Mouse (Mus musculus): ENCODE measurements around the gene Cyp26a1. TPM values are rescaled to one million over a fixed set of nuclear protein-coding genes. Genes with fewer than 3 reads are reported as not detected.

Gene Cyp26a1
- polyA plus RNA-seq, 1 experiment = 1.8 TPM

- Histone ChIP-seq H3K4me1 (ENCODE audit: control insufficient read depth, insufficient read depth, low read length) (no peaks in the 10 kb centered on the region), H3K27ac (ENCODE audit: control insufficient read depth, insufficient read depth, low read depth, low read length) (no peak overlapping the region), H3K27me3 (ENCODE audit: control insufficient read depth, insufficient read depth, low read length) (no peaks in the 10 kb centered on the region), H3K36me3 (ENCODE audit: control insufficient read depth, insufficient read depth, low read length) (no peaks in the 10 kb centered on the region), H3K4me3 (ENCODE audit: control insufficient read depth, low read depth, low read length) (no peak overlapping the region)
- TF ChIP-seq POLR2A (IDR thresholded peaks at IDR 0.05; ENCODE audit: control insufficient read depth, low read depth, low read length) (no peak), CTCF (IDR thresholded peaks at IDR 0.05; ENCODE audit: control insufficient read depth, insufficient read depth, insufficient replicate concordance, low read depth, low read length) (no peak)
Measured at GRCm38 (mm10) chr19:37668657-37669056, 28.9 kb upstream of the Cyp26a1 start.

DNA sequence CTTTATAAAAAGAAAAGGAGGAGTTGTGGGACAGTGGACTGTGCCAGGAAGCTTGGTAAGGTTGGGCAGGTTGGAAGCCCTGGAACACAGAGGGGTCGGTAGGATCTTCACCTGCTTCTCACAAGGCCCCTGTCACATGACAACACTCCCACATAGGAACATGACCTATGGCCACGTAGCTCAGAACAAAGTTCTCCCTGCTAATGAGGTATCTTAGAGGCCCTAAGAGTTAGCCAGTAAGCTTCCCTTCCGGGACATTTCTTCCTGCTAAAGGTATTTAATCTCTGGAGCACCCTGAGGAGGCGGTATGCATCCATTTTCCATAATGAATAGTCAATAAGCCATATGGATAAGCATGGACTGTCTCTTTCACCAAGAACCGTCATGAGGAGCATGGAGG, 28.1 kb upstream of the Cyp26a1 start:
- Histone ChIP-seq H3K4me3 (ENCODE audit: control insufficient read depth, low read depth, low read length) (no peak overlapping the region), H3K4me1 (ENCODE audit: control insufficient read depth, insufficient read depth, low read length) (no peaks in the 10 kb centered on the region), H3K27ac (ENCODE audit: control insufficient read depth, insufficient read depth, low read depth, low read length) (no peak overlapping the region), H3K27me3 (ENCODE audit: control insufficient read depth, insufficient read depth, low read length) (no peaks in the 10 kb centered on the region), H3K36me3 (ENCODE audit: control insufficient read depth, insufficient read depth, low read length) (no peaks in the 10 kb centered on the region)
- TF ChIP-seq CTCF (IDR thresholded peaks at IDR 0.05; ENCODE audit: control insufficient read depth, insufficient read depth, insufficient replicate concordance, low read depth, low read length) (no peak), POLR2A (IDR thresholded peaks at IDR 0.05; ENCODE audit: control insufficient read depth, low read depth, low read length) (no peak)

DNA sequence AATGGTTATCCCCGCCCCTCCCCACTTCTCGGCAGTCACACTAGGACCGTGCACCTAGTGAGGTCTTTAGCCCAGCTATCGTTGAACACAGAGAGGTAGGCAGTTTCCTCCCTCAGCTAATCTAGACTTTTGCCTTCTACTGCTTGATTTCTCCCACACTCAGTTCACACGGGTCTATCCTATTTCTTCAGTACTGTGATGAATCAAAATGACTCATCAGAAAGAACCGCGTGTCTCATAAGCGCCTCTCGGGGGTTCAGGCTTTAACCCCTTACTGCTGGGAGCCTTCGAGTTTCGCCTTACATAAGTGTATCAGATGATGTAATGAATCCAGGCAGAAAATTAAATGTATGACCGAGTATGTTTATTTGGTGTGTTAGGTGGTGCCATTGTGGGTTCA, 24.2 kb upstream of the Cyp26a1 start:
- H3K4me3 ChIP-seq (ENCODE audit: control insufficient read depth, low read depth, low read length) = no peak overlapping the region
- no peaks in the 10 kb centered on the region for H3K4me1 ChIP-seq (ENCODE audit: control insufficient read depth, insufficient read depth, low read length)
- no peak overlapping the region for H3K27ac ChIP-seq (ENCODE audit: control insufficient read depth, insufficient read depth, low read depth, low read length)
- H3K27me3 ChIP-seq (ENCODE audit: control insufficient read depth, insufficient read depth, low read length) = no peaks in the 10 kb centered on the region
- no peaks in the 10 kb centered on the region for H3K36me3 ChIP-seq (ENCODE audit: control insufficient read depth, insufficient read depth, low read length)
- TF ChIP-seq POLR2A (IDR thresholded peaks at IDR 0.05; ENCODE audit: control insufficient read depth, low read depth, low read length) = no peak
- TF ChIP-seq CTCF (IDR thresholded peaks at IDR 0.05; ENCODE audit: control insufficient read depth, insufficient read depth, insufficient replicate concordance, low read depth, low read length) = no peak

DNA sequence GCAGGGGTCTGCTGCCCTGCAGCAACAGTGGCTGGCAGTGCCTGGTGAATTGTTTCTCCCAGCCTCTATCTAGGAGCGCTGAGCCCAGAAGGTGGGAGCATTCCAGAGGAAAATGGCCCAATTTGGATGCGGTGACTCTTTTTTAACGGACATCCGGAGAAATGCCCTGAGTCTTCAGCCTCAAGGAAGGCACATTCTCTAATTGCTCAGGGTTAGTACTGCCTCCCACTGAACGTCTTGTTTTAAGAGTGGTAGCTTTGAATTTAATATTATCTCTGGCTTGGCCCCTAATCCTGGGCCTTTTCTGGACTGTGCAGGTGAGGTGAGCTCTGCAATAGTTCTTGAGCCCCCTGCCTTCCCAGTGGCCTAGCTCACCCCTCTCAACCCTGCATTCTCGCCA, 12.3 kb upstream of the Cyp26a1 start, which contains the start of gene Cyp26c1:
Cyp26c1 (plus strand) TSS at position 301 of the 400 bp plus-strand sequence.
- H3K4me3 ChIP-seq (ENCODE audit: control insufficient read depth, low read depth, low read length) = no peak within 1 kb of the TSS
- H3K36me3 ChIP-seq (ENCODE audit: control insufficient read depth, insufficient read depth, low read length) = no peaks in the 10 kb centered on the region
- TF ChIP-seq POLR2A (IDR thresholded peaks at IDR 0.05; ENCODE audit: control insufficient read depth, low read depth, low read length) (no peak), CTCF (IDR thresholded peaks at IDR 0.05; ENCODE audit: control insufficient read depth, insufficient read depth, insufficient replicate concordance, low read depth, low read length) (no peak)
- H3K27me3 ChIP-seq (ENCODE audit: control insufficient read depth, insufficient read depth, low read length) = no peaks in the 10 kb centered on the region
- H3K27ac ChIP-seq (ENCODE audit: control insufficient read depth, insufficient read depth, low read depth, low read length) = no peak within 1 kb of the TSS
- H3K4me1 ChIP-seq (ENCODE audit: control insufficient read depth, insufficient read depth, low read length) = peaks cover 5% of the 10 kb centered on the region

DNA sequence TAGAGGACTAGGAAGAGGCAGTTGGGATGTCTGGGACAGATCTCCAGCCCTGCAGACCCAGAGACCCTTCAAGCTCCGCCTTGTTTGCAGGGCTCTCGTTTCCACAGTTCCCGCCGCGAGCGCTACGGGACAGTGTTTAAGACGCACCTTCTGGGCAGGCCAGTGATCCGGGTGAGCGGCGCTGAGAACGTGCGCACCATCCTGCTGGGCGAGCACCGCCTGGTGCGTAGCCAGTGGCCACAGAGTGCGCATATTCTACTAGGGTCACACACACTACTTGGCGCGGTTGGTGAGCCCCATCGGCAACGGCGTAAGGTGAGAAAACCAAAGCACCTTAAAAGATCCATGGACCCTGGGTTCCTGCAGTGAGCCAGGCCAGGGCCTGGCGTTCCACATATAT, 11.3 kb upstream of the Cyp26a1 start:
- TF ChIP-seq CTCF (IDR thresholded peaks at IDR 0.05; ENCODE audit: control insufficient read depth, insufficient read depth, insufficient replicate concordance, low read depth, low read length) (no peak), POLR2A (IDR thresholded peaks at IDR 0.05; ENCODE audit: control insufficient read depth, low read depth, low read length) (no peak)

GRCm38 (mm10) chr19:37686941-37687850, 10.4 kb upstream of the Cyp26a1 start:
- Histone ChIP-seq H3K27me3 (ENCODE audit: control insufficient read depth, insufficient read depth, low read length) (no peaks in the 10 kb centered on the region), H3K27ac (ENCODE audit: control insufficient read depth, insufficient read depth, low read depth, low read length) (no peak overlapping the region), H3K4me1 (ENCODE audit: control insufficient read depth, insufficient read depth, low read length) (peaks cover 5% of the 10 kb centered on the region), H3K36me3 (ENCODE audit: control insufficient read depth, insufficient read depth, low read length) (no peaks in the 10 kb centered on the region), H3K4me3 (ENCODE audit: control insufficient read depth, low read depth, low read length) (peak overlapping the region; percentile 51)
- TF ChIP-seq POLR2A (IDR thresholded peaks at IDR 0.05; ENCODE audit: control insufficient read depth, low read depth, low read length) = no peak
- no peak for TF ChIP-seq CTCF (IDR thresholded peaks at IDR 0.05; ENCODE audit: control insufficient read depth, insufficient read depth, insufficient replicate concordance, low read depth, low read length)

More for the DNA sequence above, 11.3 kb upstream of the Cyp26a1 start:
- H3K36me3 ChIP-seq (ENCODE audit: control insufficient read depth, insufficient read depth, low read length) = no peaks in the 10 kb centered on the region
- no peak overlapping the region for H3K4me3 ChIP-seq (ENCODE audit: control insufficient read depth, low read depth, low read length)
- H3K27me3 ChIP-seq (ENCODE audit: control insufficient read depth, insufficient read depth, low read length) = no peaks in the 10 kb centered on the region
- H3K27ac ChIP-seq (ENCODE audit: control insufficient read depth, insufficient read depth, low read depth, low read length) = no peak overlapping the region
- H3K4me1 ChIP-seq (ENCODE audit: control insufficient read depth, insufficient read depth, low read length) = peaks cover 5% of the 10 kb centered on the region

DNA sequence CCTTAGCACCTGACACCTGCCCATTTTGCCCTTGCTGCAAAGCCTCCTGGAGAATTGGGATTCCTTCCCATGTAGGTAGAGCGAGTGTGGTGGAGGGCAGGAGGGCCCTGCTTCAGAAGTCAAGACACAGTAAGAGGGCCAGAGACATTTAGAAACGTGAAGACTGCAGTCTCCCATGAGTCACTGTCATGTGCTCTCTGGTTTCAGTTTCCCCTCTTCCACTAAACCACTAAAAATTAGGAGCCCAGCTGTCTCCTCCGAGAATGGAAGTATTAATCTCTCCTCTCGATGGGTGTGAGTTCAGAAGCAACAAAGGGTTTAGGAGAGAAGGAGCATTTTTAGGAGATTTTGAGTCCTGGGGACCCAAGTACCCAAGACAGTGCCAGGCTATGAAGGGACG, 8.1 kb upstream of the Cyp26a1 start:
- TF ChIP-seq POLR2A (IDR thresholded peaks at IDR 0.05; ENCODE audit: control insufficient read depth, low read depth, low read length) (no peak), CTCF (IDR thresholded peaks at IDR 0.05; ENCODE audit: control insufficient read depth, insufficient read depth, insufficient replicate concordance, low read depth, low read length) (no peak)
- H3K27me3 ChIP-seq (ENCODE audit: control insufficient read depth, insufficient read depth, low read length) = no peaks in the 10 kb centered on the region
- no peak overlapping the region for H3K27ac ChIP-seq (ENCODE audit: control insufficient read depth, insufficient read depth, low read depth, low read length)
- no peak overlapping the region for H3K4me3 ChIP-seq (ENCODE audit: control insufficient read depth, low read depth, low read length)
- no peaks in the 10 kb centered on the region for H3K36me3 ChIP-seq (ENCODE audit: control insufficient read depth, insufficient read depth, low read length)
- H3K4me1 ChIP-seq (ENCODE audit: control insufficient read depth, insufficient read depth, low read length) = peaks cover 8% of the 10 kb centered on the region
